Mouse (Mus musculus) heart, adult 11 months (tissue): ENCODE results near the gene Senp7.
A peak's percentile ranks its signal among the peaks of the same experiment; 100 is the strongest.
"Not testable (repeated sequence)": the region's sequence is repeated elsewhere in the genome, so short reads cannot be mapped to it uniquely, and the experiment has no call there.

Source experiments
- DNase-seq: peaks from one replicate; pipeline ENCODE4 v3.0.0; 2022

Gene Senp7

GRCm38 (mm10) chr16:56048038-56048437 lies at the start of gene Senp7:
TSS of gene Senp7 (plus strand) at chr16:56048338.
- not testable (repeated sequence) for DNase-seq

GRCm38 (mm10) chr16:56006798-56007197 lies 41.3 kb upstream of the Senp7 start:
- no peak for DNase-seq

GRCm38 (mm10) chr16:56008862-56009261 lies 39.3 kb upstream of the Senp7 start:
- DNase-seq, result no peak

GRCm38 (mm10) chr16:56012789-56013743 lies 35.1 kb upstream of the Senp7 start:
- DNase-seq, result peak; percentile 84

GRCm38 (mm10) chr16:56014076-56014475 lies 34.1 kb upstream of the Senp7 start:
- DNase-seq, result no peak

GRCm38 (mm10) chr16:56019660-56020059 lies 28.5 kb upstream of the Senp7 start:
- peak; percentile 84 for DNase-seq

GRCm38 (mm10) chr16:56027854-56028629 lies 20.1 kb upstream of the Senp7 start:
- peak; percentile 61 for DNase-seq

GRCm38 (mm10) chr16:56028722-56029551 lies 19.2 kb upstream of the Senp7 start:
- DNase-seq, result peak; percentile 89

- DNase-seq, result peak; percentile 100
Observed at GRCm38 (mm10) chr16:56029661-56030082, 18.5 kb upstream of the Senp7 start, which contains the start of gene Pcnp. TSS of gene Pcnp (minus strand) at chr16:56029739.

- peak; percentile 68 for DNase-seq
Observed at GRCm38 (mm10) chr16:56034566-56034965, 13.6 kb upstream of the Senp7 start.

GRCm38 (mm10) chr16:56036501-56036900 lies 11.6 kb upstream of the Senp7 start:
- DNase-seq, result peak; percentile 33

GRCm38 (mm10) chr16:56037138-56038010 lies 10.8 kb upstream of the Senp7 start, which contains the start of gene Trmt10c:
TSS of gene Trmt10c (minus strand) at chr16:56037819.
- peak; percentile 99 for DNase-seq

GRCm38 (mm10) chr16:56038090-56038489 lies 10.0 kb upstream of the Senp7 start:
- DNase-seq, result no peak

- DNase-seq, result peak; percentile 57
Observed at GRCm38 (mm10) chr16:56055911-56056310, 7.8 kb downstream of the Senp7 start.

- DNase-seq, result no peak
Observed at GRCm38 (mm10) chr16:56056944-56057590, 8.9 kb downstream of the Senp7 start.

GRCm38 (mm10) chr16:56058151-56058550 lies 10.0 kb downstream of the Senp7 start:
- peak; percentile 68 for DNase-seq

GRCm38 (mm10) chr16:56061995-56062594 lies 14.0 kb downstream of the Senp7 start:
- peak; percentile 66 for DNase-seq

- DNase-seq, result no peak
Observed at GRCm38 (mm10) chr16:56062981-56063380, 14.8 kb downstream of the Senp7 start.

- DNase-seq, result peak; percentile 96
Observed at GRCm38 (mm10) chr16:56064334-56064990, 16.3 kb downstream of the Senp7 start.

GRCm38 (mm10) chr16:56066113-56066512 lies 18.0 kb downstream of the Senp7 start:
- peak; percentile 69 for DNase-seq
